In the genomic region with DNA sequence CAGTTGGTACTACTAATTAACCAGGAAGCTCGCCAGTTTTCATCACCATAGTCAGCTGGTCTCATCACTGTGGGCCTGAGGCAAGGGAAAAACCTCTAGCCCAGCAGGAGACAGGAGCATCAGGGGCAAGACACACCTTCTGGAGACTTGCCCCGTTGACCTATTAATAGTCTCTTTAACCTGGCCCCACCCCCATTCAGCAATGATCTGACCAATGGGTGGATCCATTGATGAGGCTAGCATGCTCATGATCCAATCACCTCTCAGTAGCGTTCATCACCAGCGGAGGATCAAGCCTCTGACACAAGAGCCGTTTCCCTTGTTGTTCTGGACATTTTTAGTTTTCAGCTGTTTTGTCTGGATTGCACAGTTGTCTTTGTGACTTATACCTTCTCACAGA, we compare ENCODE assay signal across 1 mouse cellular context.
TF ChIP-seq lines count a peak whose summit lies in the region.

No protein-coding gene starts in this region.

TF ChIP-seq in ES-E14, 5 proteins besides CTCF, POLR2A, EP300 and RAD21:
- no peak for TF ChIP-seq HCFC1 (IDR thresholded peaks at IDR 0.05; ENCODE audit: borderline replicate concordance, insufficient read depth, low read length)
- TF ChIP-seq CHD2 (IDR thresholded peaks at IDR 0.05; ENCODE audit: low read depth, low read length) = no peak
- no peak for TF ChIP-seq ZC3H11A (IDR thresholded peaks at IDR 0.05; ENCODE audit: borderline replicate concordance, low read depth, low read length)
- TF ChIP-seq MAFK (IDR thresholded peaks at IDR 0.05; ENCODE audit: insufficient read depth, low read depth, low read length) = no peak
- no peak for TF ChIP-seq ZNF384 (IDR thresholded peaks at IDR 0.05; ENCODE audit: low read depth, low read length)
